Mouse (Mus musculus) kidney, adult 9 months (tissue): ENCODE results near the gene Zfand3.

Source experiments
- DNase-seq: peaks from one replicate; pipeline ENCODE4 v3.0.0; 2022

Zfand3 gene

DNA sequence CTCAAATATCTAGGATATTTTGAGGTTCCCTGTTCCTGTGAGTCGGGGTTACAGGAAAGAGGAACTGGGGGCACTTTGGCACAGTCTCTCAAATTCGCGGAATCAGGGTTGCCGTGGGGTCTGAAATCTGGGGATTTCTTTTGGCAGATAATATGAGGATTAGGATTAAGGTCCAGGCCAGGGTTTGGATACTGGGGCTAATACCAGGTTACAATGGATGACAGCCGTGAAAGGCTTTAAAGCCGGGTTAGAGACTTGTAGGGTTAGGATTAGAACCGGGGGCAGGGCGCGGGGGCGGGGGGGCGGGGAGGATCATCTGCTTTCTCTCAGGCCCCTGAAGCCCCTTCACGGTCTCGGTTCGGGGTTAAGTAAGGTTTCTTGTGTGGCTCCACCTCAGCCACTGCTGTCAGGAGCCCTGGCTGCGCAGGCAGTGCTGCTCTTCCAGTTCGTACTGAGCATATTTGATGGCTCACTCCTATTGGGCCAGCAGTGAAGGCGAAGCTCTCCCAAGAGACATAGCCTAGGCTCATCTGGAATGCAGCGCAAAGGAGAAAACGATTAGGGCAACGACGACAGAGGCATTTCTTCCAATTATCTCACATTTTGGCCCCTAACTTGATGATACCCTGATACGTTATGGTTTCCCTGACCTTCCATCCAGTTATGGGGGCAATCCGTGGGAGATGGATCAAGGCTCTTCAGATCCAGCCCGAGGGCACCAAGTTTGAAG lies 5.8 kb upstream of the Zfand3 start:
- no peak for DNase-seq

DNA sequence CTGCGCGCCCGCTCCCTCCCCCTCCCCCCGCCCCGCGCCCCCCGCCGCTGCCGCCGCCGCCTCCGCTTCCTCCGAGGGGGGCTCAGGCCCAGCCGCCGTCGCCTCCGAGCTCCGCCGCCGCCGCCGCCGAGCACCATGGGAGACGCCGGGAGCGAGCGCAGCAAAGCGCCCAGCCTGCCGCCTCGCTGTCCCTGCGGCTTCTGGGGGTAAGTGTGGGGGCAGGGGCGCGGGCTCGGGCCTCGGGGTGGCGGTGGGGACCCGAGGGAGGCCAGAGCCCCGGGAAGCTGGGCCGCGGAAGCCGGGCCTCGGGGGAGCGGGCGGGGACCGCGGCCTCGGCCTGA lies 540 bp downstream of the Zfand3 start:
- no peak for DNase-seq

DNA sequence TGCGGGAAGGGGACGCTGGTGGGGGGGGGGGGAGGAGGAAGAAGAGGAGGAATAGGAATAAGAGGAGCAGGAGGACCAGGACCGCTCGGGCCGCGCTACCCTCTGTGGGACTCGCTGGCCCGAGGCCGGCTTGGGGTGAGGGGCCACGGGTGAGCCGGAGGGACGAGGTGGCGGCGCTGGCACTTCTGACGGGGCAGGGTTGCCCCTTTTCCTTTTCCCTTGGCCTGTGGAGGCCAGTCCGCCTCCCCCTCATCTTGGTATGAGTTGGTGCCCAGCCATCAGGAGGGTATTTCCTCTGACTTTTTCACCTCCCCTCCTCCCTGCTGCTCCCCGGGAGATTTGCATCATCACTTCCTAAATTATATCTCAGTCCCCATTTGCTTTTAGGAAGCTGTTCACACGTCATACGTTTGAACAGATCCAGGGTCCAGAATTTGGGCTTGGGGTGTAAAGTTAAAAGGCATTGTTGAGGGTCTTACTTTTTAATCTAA lies 963 bp downstream of the Zfand3 start:
- peak; percentile 59 for DNase-seq

DNA sequence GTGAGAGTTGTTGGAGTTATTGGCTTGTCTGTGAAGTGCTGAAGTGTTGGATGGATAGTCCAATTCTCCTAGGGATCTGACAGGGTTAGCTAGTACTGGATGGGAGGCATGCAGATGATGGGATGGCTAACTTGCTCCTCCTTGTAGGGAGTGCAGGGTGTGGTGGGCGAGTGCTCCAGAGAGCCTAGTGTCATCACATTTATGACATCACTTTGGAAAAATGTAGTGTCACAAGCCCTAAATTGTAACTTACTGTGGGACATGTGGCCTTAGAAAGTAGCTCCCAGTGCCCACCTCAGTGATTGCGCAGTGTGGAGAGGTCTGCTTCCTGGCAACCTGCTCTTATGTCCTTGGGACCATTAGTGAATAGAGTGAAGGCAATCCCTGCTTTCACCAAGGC lies 2.3 kb downstream of the Zfand3 start:
- DNase-seq = no peak

DNA sequence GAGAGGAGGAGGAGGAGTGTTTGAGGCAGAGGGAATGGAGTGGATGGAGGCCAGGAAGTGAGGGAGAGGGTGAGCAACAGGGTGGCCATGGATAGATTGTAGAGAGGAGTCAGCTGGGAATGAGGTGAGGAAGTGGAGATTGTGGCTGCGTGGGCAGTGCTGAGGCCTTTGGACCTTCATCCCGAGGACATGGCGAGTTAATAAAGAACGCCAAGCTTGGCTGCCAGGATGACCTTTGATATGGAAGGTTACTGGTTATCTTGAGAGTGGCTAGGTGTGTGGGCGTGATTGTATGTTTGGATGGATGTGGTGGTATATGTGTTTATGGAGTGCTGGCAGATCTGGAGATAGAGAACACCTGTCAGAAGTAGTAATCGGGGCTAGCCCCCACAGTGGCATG lies 3.4 kb downstream of the Zfand3 start:
- peak; percentile 87 for DNase-seq

DNA sequence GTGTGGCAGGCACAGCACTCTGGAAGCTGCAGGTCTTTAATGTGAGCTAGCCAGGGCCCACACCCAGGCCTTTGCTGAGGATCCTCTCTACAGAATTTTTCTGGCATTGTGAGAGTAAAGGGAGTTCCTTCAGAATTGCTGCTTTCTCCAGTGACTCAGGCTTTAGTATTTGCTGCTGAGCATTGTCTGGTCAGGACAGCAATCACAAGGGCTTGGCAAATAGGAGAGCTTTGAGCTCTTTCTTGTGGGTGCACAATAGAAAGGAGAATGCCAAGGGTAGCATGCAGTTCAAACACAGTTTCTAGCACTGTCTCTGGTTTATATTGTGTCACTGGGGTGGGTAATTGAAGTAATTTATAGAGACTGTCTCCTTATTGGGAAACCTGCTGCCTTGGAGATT lies 3.9 kb downstream of the Zfand3 start:
- no peak for DNase-seq

DNA sequence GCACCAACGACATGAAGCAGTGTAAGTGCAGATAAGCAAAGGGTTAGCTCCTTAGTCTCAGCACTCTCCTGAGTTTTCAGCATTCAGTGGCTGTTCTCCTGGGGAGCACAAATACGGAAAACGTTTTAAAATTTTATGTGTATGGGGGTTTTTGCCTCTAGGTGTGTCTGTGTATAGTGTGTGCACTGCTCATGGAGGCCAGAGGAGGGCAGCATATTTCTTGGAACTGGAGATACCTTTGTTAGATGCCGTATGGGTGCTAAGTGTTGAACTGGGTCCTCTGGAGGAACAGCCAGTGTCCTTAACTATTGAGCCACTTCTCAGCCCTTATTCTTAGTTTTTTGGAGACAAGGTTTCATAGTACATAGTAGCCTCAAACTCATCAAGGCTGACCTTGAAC lies 10.1 kb downstream of the Zfand3 start:
- no peak for DNase-seq

DNA sequence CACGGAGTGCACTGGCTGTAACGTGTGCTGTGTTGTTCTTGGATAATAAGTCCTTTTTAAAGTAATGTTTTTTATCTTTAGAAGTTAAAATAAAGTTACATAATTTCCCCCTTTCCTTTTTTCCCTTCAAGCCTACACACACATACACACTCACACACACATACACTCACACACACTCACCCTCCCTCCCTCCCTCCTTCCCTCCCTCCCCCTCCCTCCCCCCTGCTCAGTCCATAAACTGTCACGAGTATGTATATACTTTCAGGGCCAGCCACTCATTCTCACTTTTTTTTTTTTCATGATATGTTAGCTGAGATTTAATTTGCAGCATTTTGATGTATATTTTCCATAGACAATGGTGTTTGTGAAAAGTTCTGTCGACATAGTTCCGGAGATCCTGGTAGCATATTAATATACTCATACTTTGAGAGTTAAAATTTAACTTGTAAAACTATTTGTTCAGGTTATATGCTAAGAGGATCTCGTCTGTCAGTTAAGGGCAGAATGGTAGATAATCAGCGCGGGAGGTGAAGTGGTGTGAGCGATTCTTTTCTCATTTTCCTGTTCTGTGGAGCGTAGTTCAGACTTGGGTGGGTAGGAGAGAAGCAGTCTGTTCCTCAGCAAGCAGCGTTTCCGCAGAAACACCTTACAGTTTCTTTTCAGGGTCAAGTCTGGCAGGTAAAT lies 14.5 kb downstream of the Zfand3 start:
- DNase-seq = no peak

DNA sequence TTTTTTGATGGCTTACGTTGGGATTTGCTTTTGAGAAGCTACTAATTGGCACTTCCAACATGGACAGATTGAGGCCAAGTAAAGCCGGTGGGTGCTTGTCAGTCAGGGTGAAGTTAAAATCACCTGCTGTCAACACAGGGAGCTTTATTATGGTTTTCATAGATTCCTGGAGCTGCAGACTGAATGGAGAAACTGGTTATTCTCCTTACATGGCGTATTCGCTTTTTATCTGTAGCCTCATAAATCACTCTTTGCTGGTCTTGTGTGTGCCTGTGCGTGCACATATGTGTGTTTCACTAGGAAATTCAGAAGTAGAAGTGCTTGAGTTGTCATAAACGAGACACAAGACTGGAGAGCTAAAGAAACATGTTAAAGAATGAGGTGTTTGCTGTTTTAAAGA lies 15.4 kb downstream of the Zfand3 start:
- DNase-seq = no peak

DNA sequence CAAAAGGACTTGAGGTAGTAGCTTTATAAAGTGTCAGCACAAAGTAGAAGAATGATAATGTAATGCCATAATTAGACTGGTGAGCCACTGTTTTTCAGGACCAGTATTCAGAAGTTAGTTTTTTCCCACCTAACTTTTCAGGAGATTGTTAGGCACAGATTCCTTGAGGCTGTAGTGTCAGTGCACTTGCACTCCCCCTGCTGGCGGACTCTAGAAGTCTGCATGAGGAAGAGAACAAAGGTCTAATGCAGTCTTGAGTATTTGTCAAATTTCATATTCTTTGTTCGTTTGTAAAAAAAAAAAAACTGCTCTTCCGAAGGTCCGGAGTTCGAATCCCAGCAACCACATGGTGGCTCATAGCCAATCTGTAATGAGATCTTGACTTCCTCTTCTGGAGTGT lies 20.1 kb downstream of the Zfand3 start:
- peak; percentile 85 for DNase-seq

DNA sequence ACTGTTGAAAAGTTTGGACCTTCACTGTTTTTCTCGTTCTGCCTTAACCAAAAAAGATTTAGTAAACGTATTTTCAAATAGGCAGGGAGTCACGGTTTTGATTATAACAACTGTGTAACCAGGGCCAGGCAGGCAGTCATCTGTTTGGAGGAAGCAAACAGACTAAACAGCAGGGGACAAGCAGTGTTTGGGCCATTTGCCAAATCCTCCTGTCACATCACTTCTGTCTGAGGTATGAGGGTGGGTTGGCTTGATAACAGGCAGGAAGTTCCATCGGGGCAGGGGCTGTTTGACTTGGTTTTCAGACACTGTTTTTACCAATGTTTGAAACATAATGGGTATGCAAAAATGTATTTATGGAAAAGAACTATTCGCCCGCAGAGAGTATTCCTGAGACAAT lies 22.1 kb downstream of the Zfand3 start:
- no peak for DNase-seq

DNA sequence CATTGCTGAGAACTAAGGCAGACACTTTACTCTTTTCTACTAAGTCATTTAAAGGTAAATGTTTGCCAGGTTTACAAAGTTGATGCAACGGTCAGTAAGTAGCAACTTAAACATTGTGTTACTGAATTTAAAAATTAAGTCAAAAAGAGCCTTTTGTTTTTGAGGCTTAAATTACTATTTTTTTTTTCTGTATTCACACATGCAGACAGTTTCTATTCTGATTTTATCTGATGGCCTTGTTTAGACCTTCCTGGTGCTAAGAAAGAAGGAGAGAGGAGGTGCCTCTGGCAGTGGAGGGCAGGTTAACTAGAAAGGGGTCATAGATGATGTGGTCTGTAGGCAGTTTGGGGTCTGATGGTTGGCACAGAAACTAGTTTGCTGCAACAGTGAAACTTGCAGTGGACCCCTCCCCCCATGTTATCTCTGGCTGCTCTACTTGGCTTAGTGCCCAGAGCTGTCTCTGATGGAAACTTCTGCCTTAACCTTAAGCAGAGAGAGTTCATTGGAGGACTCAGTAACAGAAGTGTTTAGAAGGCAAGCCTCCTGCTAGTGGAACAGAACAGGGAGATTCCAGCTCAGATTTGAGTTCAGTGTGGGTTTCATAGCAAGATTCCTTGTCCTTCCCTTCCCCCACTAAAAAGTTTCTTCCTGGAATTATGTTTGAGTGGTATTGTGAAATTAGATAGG lies 23.0 kb downstream of the Zfand3 start:
- DNase-seq = peak; percentile 58

DNA sequence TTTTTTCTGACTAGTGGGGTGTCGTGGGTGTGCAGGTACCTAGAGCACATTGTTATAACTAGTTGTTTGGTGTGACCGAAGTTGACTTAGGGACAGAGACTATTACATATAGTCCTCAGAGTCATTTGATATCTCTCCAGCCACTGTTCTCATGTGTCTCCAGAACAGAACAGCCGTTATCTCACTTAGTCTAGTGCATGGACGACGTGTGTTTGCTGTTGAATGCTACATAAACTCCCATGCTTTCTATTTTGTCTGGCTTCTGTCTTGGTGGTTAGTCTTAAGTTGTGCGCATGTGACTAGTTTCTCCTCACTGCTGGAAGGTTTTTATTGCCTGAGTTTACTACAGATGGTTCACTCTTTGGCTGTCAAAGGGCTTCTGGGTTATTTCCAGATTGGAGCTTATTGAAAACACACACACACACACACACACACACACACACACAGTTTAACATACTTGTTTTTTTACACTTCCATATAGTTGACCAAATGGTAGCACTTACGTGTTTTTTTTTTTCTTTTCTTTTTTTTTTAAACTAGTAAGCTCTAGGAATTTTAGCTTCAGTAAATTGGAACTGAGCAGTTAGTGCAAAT lies 25.2 kb downstream of the Zfand3 start:
- no peak for DNase-seq

DNA sequence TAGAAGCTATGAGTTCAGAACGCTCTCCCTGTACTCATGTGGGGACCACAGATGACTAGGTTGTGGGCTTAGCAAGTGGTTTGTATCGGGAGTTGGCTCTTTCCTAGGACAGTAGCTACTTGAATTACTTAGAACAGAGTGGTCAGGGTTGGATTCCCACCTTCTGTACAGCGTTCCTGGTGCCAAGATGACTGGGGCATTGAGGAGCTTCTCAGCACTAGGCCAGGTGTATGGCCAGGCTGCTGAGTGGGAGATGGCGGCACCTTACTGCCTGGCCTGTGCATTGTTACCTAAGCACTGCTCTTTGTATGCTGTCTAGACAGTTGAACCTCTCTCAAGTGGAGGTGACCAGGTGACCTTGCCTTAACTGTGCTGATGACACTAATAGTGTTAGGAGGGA lies 28.3 kb downstream of the Zfand3 start:
- no peak for DNase-seq

DNA sequence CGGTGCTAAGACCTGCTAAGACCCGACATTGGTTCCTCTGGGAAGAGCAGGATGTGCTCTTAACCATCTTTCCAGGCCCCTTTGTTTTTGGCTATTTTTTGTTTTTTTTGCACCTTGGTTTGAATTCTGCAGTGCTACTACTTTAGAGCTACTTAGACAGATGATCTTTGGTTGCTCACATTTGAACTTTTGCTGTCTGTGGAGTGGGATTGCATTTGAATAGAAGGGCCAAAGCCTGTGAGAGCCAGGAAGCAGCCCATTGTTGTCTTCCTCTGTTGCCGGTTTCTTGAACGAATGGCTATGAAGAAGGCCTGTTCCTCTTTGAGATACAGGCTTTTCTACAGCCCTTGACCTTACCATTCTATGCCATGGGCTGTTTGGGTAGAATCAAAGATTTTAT lies 29.5 kb downstream of the Zfand3 start:
- no peak for DNase-seq

DNA sequence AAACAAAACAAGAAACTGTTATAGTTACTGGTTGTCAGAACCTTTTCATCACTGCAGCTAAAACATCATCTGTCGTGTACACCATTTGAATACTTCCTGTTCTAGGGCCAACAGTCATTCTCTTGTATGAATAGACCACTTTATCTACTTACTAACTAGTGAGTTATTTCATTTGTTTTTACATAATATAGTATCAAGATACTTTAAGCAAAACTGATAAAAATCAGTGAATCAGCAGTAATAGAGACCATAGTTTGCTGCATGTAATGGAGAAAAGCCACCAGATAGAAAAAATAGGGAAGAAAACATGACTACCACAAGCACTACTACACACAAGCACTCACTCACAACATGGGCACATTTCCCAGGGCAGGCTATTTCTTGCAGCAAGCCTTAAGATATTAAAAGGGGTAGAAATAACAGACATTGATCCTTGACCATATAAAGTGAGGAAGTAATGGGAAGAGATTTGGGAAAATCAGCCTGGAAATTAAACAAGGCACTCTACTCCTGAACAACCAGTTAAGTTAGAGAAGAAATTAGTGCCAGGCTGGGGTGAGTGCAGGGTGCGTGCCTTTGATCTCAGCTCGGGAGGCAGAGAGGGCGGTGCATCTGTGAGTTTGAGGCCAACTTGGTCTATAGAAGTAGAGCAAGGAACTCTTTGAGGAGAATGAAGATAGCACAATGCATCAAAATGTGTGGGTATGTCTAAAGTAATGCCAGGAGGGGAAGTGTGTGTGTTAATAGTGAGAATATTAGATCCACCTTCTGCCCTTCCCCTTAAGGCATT lies 30.9 kb downstream of the Zfand3 start:
- DNase-seq = no peak

DNA sequence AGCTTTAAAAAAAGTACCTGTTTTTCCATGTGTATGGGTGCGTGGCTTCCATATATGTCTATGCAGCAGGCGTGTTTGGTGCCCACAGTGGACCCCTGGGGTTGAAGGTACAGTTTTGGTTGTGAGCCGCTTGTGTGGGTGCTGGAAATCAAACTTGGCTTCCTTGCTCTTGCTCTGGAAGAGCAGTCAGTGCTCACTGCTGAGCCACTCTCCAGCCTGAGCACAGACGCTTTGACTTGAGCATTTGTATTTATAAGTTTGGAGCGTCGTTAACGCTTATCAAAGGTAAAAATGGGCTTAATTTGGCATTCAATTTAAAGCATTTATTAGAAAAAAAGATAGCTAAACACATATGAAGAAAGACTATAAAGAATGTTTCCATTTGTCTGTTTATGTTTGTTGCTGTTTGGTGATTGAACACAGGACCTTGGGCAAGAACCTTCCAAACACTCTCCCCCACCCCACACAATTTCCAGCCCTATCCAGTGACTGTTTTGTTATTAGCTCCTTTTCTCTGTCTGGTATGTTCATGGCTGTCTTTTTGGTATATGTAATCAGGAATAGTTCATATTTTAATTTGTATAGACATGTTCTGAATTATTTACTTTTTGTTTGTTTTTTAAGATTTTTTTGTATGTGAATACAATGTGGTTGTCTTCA lies 38.8 kb downstream of the Zfand3 start:
- no peak for DNase-seq

DNA sequence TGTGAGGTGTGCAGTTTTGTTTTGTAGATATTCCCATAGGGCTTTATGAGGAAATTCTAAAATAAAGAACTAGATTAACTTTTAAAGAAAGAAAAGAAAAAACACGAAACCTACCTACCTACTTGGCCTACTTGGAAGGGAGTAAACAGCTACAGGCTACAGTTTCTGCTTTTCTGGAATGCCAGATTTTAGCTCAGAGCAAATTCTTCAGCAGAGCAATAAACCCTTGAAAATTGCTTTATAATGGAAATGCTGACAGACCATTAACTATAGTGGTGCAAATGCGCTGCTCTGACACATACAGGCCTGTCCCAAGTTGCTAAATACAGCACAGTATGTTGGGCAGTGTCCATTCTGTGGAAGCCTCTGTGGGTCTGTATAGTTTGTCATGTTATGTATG lies 40.6 kb downstream of the Zfand3 start:
- DNase-seq = no peak

DNA sequence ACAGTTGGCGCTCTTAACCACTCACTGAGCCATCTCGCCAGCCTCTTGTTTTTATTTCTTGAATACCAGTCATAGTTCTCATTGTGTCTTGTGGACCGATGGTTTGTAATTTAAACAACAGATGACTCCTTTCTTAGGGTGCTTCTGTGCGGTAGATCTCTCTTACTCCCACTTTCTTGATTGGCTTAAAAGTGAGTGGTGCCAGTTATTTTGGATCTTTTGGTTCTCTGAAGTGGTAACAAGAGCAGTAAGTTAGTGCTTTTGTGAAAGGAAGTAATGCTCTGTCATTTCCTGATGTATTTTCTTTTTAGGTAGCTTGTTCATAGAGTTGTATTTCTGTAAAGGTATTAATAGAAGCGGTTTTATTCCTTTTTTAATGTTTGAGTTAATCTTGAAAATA lies 42.1 kb downstream of the Zfand3 start:
- DNase-seq = no peak

DNA sequence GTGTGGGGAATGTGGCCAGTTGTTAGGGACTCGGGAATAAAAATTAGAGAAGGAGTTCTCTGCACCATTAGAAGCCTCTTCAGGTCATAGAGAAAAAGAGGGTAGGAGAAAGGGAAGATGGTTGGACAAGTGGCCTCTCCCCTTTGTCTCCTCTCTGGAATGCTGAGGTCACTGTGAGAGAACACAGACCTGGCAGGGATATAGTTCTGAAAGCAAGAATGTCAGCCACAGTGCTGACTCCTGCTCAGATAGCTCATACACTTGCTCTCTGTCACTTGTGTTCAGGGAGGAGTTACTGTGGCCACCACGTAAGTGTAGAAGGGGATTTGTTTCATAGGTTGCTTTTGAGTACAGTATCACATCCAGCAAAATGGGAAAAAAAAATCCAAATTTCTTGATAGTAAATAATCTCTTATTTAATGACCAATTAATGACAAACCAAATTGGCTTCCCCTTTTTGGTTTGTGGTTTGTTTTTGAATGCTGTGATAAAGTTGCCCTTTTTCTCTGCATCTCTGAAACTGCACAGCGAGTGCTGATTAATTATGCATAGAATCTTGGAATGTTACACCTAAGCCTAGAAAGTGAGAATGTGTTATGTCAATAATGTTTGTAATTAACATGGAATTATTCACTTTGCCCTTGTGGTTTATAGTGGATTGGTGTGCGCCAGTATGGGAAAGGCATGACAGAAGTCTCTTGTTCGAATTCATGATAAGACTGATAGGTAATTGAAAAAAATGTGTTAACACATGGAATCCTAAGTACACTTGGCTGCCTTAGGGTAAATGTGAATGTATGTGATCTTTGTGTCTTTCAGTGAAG lies 47.2 kb downstream of the Zfand3 start:
- DNase-seq = no peak

DNA sequence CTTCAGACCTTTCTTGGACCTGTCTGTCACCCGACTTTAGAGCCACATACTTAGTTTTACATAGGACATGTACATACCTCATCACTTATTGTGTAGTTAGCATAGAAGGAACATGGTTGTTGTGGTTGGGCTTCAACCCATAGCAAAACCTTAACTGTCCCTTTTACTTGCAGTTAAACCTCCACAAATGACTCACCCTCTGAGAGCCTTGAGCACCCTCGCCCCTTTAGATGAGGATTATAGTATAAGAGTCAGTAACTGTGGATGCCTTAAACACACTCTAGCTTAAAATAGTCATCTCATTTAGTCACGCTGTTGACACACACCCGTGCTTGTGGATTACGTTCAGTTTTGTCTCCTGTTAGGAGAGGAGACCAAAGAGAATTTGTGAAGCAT lies 47.8 kb downstream of the Zfand3 start:
- DNase-seq = no peak

DNA sequence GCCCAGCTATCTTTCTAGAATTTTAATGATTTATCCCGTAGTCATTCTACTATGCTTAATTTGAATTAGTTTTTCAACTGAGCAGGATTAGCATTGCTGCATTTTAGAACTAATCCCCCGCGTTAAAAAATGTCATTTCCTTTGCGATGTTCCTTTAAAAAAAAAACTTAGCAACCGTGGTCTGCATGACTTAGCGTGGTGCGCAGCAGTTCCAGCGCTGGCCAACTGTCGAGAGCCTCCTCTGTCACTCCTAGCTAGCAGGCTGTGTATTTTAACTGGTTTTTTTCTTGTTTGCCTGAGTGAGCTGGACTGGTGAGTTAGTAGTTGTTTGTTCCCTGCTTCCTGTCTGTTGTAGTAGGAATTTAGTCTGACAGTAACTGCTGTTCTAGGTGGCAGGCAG lies 48.9 kb downstream of the Zfand3 start:
- DNase-seq = no peak
